Mouse (Mus musculus): ENCODE data around the gene Pik3ca.
"Not testable (repeated sequence)": the region's sequence is repeated elsewhere in the genome, so short reads cannot be mapped to it uniquely, and the experiment has no call there.

Gene Pik3ca

GRCm38 (mm10) chr3:32402990-32403885 is 5.8 kb downstream of the Pik3ca start:
- no peak for DNase-seq

GRCm38 (mm10) chr3:32405699-32406098 is 8.2 kb downstream of the Pik3ca start:
- DNase-seq = no peak

DNA sequence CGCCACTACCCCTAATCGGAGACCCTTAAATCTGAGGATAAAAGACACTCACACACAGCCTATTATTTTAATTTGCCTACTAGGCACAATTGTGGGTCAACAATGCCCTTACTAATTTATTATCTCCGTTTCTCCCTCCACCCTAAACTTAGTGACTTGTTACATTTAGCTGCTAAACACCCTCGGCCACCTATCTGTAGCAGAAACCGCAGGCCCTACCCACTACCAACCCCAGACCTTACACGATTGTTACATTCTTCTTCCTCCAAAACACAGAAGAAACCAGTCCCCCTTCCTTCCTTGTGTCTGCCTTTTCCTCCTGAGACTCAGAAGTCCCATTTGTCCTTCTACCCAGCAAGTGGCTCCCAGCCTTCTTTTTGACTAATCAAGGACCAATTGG is 9.3 kb downstream of the Pik3ca start:
- DNase-seq = no peak

DNA sequence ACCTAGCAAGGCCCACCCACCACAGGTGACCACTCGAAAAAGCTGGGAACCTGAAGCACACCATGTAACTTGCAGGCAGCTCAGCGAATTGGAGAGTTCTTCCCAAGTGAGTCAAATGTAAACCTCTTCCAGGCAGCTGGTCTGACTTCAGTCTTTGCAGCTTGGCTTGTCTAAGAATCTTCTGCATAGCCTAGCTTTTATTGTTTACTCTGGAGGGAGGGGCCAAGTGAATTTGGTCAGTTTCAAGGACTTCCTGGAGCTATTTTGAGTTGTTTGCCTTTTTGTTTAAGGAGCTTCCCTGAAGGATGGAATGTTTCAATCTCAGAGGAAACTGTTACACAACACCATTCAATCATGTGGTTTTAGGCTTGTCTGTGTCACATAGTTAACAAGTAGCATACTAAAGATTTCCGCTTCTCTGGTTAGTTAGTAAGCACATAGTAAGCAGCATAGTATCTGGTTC is 11.4 kb downstream of the Pik3ca start:
- DNase-seq = no peak

GRCm38 (mm10) chr3:32412502-32413044 is 15.1 kb downstream of the Pik3ca start:
- no peak for DNase-seq

DNA sequence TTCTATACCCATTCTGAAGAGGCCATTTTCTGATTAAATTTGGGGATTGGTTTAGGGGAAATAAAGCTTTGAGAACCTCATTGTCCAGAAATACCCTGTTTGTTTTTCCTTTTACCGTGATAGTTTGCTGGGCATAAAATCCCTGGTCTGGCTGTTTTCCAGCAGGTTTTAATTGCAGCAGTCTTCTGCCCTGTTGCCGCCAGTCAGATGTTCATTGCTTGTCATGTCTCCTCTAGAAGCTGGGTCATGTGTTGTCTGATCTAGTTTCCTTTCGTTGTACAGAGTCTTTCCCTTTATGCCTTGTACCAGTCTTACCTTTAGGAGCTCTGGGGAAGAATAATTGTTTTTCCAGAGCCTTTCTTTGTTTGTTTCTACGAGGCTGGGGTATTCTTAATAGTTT is 16.9 kb downstream of the Pik3ca start:
- DNase-seq = no peak

- no peak for DNase-seq
Measured at GRCm38 (mm10) chr3:32415370-32416309, 18.2 kb downstream of the Pik3ca start.

DNA sequence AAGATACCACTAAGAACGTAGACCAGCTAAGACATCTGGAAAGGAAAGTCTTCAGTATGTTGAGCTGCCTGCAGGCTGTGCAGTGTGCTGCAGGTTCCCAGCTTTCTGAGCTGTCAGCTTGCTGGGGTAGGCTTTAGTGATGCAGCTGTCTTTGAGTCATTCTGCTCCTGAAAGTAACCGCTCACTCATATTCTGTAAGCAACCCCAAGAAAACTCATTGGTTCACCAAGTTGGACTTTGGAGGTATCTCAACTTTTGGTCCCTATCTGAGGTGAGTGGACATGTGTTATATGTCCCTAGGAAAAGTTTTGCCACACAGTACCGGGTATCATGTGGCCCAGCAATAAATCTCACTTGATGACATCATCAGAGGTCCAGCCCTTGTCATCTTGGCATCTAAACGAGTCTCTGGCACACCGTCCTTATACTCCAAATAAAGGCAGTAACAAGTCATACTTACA is 20.3 kb downstream of the Pik3ca start:
- no peak for DNase-seq

- no peak for DNase-seq
Measured at GRCm38 (mm10) chr3:32419866-32420265, 22.4 kb downstream of the Pik3ca start.

GRCm38 (mm10) chr3:32421115-32422054 is 23.9 kb downstream of the Pik3ca start:
- DNase-seq = no peak

DNA sequence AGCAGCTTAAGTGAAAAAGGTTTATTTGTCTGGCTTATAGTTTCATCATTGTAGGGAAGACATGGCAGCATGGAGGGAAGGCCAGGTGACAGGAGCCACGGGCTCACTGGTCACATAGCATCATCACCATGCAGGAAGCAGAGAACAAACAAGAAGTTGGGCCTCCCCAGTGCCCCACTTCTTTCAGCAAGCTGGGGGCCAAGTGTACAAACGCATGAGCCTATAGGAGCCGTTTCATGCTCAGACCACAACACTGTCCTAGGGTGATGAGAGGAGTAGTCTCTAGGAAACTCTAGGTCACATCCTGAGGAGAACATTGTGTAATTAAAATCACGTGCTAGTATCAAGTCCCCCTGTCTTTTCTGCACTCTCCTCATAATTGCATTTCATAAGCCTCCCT is 30.2 kb downstream of the Pik3ca start:
- no peak for DNase-seq

DNA sequence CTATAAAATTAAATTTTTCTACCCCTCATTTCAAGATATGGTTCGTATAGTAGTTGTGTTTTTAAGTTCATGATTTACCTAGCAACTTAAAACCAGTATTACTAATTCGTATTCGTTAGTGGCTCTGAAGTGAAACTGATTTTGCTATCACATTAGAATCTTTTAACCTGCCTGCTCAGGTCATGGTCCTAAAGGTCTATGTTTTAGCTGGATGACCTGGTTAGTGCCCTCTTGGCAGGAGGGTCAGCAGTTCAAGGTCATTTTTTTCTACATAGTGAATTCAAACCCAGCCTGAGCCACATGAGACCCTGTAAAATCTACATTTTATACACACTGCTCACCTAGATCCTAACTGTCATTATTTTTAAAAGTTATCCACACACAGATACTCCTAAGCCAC is 30.9 kb downstream of the Pik3ca start:
- DNase-seq = no peak

DNA sequence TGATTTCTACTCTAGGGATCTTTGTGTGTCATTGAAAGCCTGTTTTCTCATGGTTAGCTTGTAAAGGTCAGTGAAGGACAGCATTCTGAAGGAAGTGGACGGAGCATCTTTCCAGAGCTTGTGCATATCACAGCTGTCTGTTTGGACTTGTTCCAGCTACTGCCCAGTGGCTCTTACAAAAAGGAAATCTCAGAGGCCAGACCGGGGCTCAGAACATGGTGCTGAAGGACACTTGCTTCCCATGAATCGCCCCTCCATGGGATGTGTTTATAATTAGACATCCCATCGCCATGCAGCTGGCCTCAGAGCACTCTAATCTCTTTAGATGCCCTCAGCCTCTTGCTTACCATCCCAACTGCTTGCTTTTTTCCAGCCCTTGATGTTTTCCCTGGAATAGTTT is 31.4 kb downstream of the Pik3ca start:
- DNase-seq = no peak

DNA sequence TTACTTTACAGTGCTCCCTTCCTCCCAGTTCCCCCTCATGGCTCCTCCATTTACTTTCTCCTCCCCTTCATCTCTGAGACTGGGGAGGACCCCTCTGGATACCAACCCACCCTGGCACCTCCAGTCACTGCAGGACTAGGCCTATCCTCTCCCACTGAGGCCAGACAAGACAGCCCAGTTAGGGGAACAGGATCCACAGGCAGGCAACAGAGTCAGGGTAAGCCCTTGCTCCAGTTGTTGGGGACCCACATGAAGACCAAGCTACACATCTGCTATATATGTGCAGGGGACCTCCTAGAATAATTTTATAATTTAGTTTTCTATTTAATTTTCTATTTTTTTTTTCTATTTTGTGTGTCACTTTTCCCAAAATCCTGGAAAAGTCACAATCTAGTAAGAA is 31.9 kb downstream of the Pik3ca start:
- not testable (repeated sequence) for DNase-seq

GRCm38 (mm10) chr3:32430394-32430793 is 32.9 kb downstream of the Pik3ca start:
- DNase-seq = no peak

DNA sequence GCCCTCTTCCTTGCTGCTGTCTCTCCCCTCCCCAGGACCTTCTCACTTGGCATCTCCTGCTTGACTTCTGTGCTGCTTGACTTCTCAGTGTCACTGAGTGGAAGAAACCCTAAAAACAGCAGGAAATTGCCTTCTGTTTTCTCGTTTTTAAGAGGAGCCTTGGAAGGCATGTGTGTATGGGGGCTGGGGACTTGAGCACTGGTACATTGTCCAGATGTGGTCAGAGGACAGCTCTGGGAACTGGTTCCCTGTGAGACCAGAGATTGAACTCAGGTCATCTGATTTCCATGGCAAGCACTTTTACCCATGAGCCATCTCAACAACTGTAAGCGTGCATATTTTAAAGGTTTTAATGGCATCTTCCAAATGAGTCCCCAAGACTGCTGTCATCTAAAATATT is 36.5 kb downstream of the Pik3ca start:
- DNase-seq = no peak

DNA sequence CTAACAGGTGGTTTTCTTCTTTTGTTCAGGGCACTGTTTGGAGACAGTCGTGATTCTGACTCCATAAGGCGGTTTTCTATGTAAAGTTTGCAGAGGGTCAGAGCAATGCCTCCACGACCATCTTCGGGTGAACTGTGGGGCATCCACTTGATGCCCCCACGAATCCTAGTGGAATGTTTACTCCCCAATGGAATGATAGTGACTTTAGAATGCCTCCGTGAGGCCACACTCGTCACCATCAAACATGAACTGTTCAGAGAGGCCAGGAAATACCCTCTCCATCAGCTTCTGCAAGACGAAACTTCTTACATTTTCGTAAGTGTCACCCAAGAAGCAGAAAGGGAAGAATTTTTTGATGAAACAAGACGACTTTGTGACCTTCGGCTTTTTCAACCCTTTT is 38.6 kb downstream of the Pik3ca start:
- no peak for DNase-seq

DNA sequence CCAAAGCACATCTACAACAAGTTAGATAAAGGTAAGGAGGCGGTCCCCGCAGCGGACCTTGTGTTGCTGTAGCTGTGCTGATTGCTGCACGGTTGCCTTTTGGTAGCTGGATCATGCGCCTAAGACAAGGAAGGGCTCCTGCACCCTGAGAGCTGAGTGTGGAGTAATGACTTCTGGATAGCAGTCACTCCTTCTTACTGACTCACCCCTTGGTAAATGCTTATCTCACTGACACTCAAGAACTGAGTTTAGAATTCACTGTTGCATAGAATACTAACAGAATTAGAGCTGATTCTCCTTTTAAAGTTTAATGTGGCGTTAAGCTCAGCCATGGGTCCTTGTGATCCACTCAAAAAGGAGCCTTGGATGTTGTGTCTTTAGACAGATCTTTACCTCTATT is 39.8 kb downstream of the Pik3ca start:
- no peak for DNase-seq

- DNase-seq = no peak
Measured at GRCm38 (mm10) chr3:32437820-32438219, 40.3 kb downstream of the Pik3ca start.

GRCm38 (mm10) chr3:32438716-32439115 is 41.2 kb downstream of the Pik3ca start:
- DNase-seq = no peak

DNA sequence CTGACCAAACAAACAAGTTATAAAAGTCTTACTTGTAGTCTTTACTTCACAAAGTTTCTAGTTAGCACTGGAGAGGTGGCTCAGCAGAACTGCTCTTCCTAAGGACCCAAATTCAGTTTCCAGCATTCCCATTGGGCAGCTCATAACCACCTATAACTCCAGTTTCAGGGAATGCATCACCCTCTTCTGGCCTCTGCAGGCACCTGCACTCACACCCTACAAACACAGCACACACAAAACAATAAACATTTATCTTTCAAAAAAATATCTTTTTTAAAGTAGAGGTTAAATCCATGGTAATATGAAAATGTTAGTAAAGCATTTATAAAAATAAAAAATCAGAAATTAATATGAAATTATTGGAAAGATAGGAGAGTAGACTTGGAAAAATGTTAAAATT is 44.2 kb downstream of the Pik3ca start:
- no peak for DNase-seq

Measured in thymus, adult 18-20 months (tissue).